Mouse (Mus musculus) right cerebral cortex, postnatal 10 days (tissue): Measurements from ENCODE around the gene Rbm12.

Source experiments
- DNase-seq, 2 experiments: peaks; one replicate each; pipeline ENCODE4 v3.0.0; 2021; ENCODE audit warnings: low spot score in 2 of 2

Rbm12 gene

DNA sequence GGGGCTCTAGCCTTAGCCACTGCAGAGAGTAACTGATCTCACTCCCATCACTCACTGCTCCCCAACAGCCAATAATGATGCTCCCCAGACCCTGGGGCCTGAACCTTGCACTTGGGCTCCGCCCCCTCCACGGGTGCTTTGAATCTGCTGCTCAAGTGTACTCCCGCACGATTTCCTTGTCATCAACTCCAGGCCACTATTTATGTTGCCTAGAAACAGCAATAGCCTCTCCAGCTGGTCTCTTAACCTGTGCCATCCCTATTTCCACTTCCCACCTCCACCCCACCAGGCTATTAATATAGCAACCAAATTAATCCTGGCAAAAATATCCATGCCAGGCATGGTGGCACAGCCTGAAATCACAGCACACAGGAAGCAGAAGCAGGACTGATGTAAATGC, 32.1 kb downstream of the Rbm12 start:
- peak in 1 of 2 experiments; percentile 14 for DNase-seq

DNA sequence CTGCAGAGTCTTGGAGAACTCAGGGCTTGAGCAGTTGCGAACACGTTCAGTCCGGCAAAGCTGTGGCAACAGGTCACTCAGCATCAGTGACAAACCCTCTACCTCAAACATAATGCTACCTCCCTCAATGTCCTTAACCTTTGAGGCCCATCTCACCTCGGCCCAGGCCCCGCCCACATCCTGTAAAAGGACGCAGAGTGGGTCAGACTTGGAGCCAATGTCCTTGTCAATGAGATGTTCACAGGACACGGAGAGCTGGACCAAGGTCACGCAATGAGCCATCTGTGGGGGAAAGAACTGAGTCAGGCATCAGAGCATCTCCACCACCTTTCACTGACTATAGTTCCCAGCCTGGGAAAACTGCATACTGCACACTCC, 32.6 kb downstream of the Rbm12 start:
- peak in 1 of 2 experiments; percentile 18 for DNase-seq

DNA sequence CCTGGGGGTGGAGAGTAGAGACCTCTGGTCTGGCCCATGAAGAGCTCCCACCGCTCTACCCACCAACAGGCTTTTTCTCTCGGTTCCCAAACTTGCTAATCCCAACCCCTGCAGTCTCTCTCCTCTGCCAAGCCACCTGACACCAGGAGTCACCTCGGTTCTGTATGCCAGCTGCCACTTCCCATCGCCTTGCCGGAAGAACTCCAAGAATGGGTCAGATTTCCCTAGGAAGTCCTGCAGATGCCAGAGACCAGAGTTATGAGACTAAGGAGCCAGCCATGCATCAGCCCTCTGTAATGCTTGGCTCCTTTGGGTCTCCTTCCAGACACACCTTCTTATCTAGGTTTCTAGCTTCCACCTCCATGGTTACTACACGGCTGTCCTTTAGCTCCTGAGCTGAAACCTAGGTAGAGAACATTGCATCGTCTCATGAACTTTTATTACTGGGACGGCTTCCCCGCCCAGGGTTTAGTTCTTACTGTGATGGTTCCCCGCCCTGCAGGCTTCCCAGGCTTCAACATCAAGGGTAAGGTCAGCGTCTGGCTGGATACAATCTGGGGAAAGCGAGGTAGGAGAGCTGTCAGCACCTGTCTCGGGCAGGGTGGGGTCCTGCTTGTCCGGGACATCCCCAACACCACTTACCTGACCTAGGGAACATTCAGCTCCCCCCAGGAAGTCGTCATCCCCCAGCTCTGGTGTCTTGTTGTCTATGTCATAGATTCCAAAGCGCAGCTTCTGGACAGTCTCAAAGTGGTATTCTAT, 33.2 kb downstream of the Rbm12 start:
- peak in 1 of 2 experiments; percentile 21 for DNase-seq

DNA sequence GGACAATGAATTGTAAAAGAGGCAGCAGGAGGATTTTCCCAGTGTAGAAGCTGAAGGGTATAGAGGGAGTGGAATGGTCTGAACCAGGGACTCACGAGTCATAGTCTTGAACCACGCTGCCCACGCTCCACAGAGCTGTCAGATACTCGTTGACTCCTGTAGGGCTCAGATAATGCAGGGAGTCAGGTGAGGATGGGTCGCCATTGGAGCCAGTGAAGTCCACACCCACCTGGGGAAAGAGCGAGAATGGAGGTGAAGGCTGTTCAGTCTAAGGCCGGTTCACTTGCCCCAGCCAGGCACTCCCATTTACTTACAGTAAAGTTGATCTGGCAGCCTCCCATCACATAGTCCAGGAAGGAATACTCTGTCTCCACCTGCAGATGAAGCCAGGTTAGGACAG, 34.3 kb downstream of the Rbm12 start:
- peak in 1 of 2 experiments; percentile 19 for DNase-seq

DNA sequence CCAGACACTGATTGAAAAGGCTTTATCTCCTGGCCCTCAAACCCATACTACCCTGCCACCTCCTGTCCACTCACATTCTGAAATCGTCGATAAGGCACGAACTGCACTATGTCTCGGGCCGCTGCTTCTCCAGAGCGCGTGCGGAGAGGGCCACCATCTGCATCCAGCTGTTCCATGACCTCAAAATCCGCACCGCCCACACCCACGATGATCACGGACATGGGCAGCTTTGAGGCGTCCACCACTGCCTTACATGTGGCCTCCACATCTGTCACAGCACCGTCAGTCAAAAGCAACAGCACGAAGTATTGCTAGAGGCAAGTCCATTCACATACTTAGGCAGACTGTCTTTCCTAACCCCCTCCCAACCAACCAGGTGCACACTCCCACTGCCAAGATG, 38.1 kb downstream of the Rbm12 start:
- peak in 1 of 2 experiments; percentile 22 for DNase-seq

DNA sequence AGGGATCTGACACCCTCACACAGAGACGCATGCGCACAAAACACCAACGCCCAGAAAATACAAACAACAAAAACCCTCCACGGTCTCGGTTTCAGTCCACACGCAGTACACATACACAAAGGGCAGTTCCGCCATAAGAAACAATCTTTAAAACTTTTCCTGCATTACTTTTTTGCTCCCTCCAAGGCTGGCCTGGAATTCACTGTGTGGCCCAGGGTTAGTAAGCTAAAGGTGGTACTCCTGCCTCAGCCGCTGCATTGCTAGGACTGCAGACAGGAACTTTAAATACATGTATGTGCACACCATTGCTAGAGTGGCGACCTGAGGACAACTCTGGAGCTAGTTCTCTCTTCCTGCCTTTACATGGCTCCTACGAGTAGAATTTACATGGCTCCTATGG, 40.5 kb downstream of the Rbm12 start:
- DNase-seq = peak in 1 of 2 experiments; percentile 16

DNA sequence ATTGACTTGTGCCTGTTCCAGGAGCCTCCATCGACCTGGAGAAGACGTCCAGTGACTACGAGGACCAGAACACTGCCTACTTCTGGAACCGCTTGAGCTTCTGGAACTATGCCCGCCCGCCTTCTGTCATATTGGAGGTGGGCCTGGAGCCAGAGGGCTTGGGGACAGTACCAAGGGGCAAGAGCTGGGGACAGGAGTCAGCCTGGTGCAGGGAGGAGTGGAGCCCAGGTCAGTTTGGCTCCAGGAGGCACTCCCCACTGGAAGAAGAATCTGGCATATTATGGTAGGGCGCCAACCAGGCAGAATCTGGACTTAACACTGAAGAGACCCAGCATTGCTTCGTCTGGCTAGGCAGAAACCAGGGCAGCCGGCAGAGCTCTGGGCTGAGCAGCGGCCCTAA, 43.9 kb downstream of the Rbm12 start:
- peak; percentile 31 to 40 for DNase-seq

DNA sequence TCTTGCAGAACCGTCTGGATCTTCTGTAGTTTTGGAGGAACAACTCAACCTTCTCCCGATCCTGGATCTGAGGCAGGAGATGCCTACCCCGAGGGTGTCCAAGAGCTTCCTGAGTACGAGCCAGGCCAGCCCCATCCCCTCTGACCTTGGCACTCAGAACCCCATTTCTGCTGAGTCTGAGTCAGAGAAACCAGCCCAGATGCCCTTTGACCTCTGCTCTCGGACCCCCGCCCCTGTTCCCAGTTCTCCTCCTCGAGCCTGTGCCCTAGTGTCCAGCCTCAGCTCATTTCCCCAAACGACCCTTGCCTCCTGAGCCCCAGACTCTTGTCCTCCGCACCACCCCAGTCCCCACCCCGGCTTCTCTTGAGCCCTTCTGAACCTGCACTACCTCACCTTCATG, 45.7 kb downstream of the Rbm12 start:
- DNase-seq = peak in 1 of 2 experiments; percentile 54

DNA sequence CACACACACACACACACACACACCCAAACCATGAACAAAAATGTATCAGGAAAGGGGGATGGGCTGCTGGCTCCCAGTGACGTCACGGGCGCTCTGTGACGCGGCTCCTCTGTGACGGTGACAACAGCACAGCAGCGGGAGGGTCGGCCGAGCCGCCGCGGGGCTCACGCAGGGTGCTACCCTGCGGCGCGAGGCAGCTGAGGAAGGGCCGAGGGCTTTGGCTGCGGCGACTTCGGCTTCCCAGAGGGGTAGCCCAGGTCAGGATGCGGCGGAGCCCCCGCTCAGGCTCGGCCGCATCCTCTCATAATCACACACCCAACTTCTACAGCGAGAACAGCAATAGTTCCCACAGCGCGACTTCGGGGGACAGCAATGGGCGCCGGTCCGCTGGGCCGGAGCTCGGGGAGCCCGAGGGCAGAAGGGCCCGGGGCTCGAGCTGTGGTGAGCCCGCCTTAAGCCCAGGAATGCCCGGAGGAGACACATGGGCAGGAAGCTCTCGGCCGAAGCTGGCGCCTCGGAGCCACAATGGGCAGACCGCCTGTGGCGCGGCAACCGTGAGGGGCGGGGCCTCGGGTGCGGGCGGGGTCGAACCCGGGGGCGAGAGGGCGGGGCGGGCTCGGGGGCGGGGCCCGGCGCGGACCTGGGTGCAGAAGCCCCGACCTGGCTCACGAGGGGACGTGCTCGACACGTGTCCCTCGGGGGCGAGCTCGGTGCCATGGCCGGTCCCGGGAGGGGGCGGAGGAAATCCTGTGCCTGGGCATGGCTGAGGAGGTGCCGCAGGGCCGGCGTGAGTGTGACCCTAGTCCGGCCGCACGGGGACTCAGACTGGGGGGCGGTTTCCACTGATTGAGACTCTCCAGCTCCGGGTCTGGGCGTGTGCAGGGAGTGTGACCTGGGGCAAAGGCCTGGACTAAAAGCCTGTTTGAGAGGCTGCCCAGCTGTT, 46.4 kb downstream of the Rbm12 start, which contains the start of gene Spag4:
TSS of gene Spag4 (plus strand) at position 77 of the 943 bp plus-strand sequence.
- DNase-seq = peak; percentile 80 to 82

DNA sequence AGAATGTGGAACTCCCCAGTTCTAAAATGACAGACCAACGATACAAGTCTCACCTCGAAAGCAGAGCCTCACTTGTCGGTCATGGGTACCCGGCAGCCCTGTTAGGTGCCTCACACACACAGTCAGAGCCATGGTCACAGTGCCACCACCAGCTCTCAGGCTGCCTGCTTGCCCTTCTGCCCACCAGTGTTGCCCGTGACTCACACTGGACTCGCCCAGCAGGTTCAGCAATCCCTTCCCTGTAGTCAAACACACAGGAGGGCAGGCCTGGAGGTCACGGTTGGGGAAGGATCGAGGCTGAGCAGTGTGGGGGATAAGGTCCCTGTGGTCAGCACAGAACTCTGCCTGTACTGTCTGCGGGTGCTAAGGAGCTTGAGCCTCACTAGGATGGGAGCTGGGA, 59.0 kb downstream of the Rbm12 start, which contains the start of gene Fer1l4:
TSS of gene Fer1l4 (minus strand) at position 132 of the 400 bp plus-strand sequence.
- DNase-seq = no peak

DNA sequence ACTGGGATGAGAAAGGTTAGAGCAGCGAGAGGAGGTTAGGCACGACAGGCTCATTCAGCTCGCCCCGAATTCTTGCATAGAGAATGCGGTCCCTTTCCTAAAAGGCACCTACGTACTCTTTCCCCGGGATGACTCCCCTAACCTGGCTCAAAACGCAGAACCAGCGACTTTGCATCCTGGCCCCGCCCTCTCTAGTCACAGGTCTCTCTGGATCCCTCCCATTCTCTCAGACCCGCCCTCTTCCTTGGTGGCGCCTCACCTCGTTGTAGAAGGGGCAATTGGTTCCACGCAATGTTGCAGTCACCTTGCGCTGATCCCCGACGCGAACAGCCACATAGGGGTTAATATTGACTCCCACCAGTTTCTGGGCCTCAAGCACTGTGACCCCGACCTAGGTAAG, 63.8 kb downstream of the Rbm12 start:
- no peak for DNase-seq

DNA sequence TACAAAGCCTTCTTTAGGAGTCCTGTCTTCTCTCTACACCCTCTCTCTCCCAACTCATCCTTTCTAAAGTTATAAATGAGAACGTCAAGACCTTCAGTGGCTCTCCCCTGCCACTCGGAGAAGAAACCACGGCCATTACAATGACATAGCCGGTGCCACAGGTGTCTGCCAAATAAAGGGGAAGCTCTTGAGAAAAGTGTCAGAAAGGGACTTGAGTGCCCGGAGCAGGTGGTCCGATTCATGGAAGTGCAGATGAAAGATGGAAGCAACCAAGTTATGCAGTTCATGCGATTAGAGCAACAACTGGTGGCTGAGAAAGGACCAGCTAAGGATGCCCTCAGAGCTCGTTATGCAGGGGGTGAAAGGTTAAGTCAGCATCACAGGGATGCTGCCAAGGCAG, 68.9 kb downstream of the Rbm12 start:
- no peak for DNase-seq
